Mouse (Mus musculus): ENCODE results near the gene Tmem185b.

DNA sequence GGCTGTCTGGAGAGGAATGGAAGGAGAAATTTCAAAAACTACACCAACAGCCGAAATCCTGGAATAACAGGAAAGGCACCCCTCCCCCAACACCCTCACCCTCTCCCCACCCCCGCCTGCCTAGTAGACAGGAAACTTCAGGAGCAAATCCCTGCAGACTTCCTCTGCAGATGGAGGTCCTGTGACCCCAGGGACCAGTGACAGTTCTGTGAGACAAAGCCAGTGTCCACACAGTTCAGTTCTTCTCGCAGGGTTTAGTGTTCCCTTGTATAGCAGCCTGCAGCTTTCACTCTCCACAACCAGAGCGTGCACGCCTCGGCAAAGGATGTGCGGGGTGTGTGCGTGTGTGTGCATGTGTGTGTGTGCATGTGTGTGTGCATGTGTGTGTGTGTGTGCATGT lies 15.1 kb upstream of the Tmem185b start:
- TF ChIP-seq GATA1 (IDR thresholded peaks at IDR 0.05; ENCODE audit: borderline replicate concordance, low read length) (no peak), FLI1 (IDR thresholded peaks at IDR 0.05; ENCODE audit: low read length) (no peak)

Data from megakaryocyte, embryonic 14.5 days (primary cell).